Mouse (Mus musculus) right cerebral cortex, adult 2 months (tissue): Measurements from ENCODE around the gene Rbpms2.
"Not testable (repeated sequence)": the region's sequence is repeated elsewhere in the genome, so short reads cannot be mapped to it uniquely, and the experiment has no call there.

ENCODE experiments used
- DNase-seq, 2 experiments: peaks; one replicate each; pipeline ENCODE4 v3.0.0; 2021 to 2022; ENCODE audit warnings: low spot score in 2 of 2

Rbpms2 gene

GRCm38 (mm10) chr9:65619311-65619710, 10.1 kb upstream of the Rbpms2 start:
- no peak for DNase-seq

DNA sequence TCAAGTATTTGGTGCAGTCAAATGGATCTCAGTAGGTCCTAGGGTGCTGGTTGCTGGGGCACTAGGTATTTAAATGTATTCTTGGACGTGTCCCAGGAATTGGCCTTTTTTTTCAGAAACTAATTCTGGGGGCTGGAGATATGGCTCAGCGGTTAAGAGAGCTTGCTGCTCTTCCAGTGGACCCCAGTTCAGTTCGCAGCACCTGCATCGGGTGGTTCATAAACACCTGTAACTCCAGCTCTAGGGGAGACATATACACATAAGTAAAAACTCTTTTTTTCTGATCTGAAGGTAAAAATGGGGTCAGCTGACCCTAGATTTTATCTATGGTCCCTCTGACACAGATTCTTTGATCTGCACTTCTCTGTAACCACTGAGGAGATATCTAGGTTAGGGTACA, 8.3 kb upstream of the Rbpms2 start:
- no peak for DNase-seq

- no peak for DNase-seq
These were observed 7.8 kb upstream of the Rbpms2 start for GRCm38 (mm10) chr9:65621666-65622065.

DNA sequence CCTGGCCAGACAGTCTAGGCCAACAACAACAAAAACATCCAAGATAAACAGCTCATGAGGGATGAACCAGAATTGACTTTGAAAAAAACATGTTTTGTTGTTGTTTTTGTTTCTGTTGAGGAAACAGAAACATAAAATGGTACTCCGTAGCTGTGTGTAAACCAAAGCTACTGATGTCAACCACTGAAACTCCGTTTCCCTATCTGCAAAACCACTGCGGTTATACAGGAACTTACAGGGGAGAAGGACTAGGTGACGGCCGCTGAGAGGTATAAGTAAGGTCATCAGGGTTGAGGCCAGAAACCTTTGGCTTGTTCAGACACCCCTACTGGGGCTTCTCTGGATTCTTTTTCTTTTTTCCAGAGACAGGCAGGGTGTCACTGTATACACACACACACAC, 6.6 kb upstream of the Rbpms2 start:
- no peak for DNase-seq

GRCm38 (mm10) chr9:65624266-65624665, 5.2 kb upstream of the Rbpms2 start:
- no peak for DNase-seq

DNA sequence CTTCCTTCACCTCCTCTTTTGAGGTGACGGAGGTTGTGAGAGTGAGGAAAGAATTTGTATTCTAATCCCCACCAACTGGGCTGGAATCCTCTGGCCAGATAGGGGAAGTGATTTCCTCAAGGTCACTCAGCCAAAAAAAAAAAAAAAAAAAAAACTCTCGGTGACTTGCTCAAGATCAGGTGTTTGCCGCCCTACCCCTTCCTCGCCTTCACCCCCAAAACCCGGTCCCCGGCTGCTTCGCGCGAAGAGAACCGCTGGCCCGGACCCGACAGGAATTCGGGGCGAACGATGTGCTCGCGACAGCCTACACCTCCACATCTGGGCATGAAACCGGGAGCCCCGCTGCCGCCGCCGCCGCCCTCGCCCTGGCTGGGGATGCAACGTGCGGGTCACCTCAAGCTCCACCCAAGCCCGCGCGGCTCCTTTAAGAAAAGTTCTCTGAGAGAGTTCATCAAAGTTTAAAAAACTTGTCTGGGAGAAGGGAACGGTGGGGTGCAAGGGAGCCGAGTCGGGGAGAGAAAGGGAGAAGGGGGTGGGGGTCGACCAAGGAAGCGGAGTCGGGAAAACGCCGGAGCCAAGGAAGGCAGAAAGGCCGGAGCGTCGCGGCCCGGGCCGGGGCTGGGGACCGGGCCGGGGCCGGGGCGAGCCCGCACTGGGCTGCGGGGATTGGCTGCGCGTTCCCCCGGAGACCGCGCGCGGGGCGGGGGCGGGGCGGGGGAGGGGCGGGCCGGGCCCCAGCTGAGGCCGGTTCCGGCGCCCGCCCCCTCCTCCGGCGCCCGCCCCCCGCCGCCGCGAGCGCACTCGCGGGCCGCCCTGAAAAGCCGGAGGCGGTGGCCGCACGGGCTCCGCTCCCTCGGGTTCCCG, 551 bp downstream of the Rbpms2 start:
- DNase-seq, result peak in 1 of 2 experiments; percentile 2

DNA sequence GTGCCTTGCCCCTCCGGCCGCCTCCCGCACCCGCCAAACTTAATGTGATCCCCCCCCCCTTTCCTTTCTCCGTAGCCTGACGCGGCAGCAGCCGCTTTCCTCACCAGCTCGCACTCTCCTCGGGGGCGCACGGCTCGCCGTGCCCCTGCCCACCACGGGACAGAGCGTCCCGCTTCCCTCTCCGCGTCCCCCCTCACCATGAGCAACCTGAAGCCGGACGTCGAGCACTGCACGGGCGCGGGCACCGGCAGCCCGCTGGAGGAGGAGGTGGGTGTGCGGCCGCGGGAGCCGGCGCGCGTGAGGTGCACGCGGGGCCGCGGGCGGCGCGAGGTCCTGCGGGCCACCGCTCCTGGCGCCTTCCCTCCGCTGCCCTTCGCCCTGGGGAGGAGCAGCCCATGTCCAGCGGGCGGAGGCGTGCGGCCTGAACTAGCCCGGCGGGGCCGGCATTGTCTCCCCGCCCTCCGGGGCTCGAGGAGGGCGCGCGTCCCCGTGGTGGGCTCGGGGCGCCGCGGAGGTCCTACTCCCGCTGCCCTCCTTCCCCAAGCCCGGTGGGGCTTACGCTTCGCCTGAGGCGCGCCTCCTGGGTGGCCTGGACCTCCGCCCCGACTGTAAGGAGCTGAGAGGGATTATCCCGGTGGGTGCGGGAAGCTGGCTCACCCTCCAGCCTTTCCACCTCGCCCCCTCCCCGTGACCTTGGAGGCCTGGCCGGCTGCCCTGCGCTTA, 1.3 kb downstream of the Rbpms2 start:
- peak in 1 of 2 experiments; percentile 10 for DNase-seq

GRCm38 (mm10) chr9:65631354-65632021, 2.0 kb downstream of the Rbpms2 start:
- DNase-seq, result no peak

GRCm38 (mm10) chr9:65635766-65636165, 6.3 kb downstream of the Rbpms2 start:
- DNase-seq, result no peak

- DNase-seq, result no peak
These were observed 7.5 kb downstream of the Rbpms2 start for GRCm38 (mm10) chr9:65636926-65637325.

DNA sequence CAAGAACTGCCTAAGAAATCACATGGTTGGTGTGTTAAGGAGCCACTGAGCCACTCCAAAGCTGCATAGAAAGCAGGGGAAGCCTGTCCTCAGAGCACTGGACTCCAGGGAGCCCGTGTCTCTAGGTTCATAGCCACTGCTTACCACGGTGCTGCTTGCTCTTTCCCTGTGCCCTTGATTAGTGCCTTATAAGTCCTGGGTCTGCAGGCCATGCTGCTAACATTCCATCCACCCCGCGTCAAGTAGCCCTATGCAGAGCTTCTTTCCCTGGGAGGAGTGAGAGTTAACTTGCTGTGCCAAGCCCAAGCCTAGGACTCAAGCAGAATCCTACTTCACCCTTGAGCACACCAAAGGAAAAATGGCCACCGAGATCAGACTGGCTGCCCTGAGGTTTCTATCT, 9.6 kb downstream of the Rbpms2 start:
- no peak for DNase-seq

- DNase-seq, result no peak
These were observed 11.5 kb downstream of the Rbpms2 start for GRCm38 (mm10) chr9:65640838-65641410.

DNA sequence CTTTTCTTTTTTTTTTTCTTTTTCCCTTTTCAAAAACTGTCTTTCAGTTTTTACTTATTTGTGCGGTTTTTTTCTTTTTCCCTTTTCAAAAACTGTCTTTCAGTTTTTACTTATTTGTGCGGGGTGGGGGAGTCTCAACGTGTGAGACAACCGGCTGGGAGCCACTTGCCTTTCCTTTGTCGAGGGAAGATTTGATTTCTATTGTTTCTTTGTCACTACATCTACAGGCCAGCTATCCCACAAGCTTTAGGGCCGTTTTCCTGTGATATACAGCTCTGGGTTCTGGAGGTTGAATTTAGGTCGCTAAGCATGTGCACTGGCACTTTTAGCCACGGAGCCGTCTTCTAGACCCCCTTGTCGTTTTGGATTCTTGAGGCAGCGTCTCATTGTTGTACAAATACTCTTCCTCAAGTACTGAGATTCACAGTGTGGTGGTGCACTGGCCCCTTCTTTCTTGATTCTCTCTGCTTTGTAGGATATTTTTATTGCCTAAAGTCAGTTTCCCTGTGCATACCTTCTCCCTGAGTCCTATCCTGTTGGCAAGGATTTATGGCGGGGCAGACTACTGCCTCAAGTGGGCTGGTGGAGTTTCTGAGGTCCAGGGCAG, 12.1 kb downstream of the Rbpms2 start:
- DNase-seq, result no peak

GRCm38 (mm10) chr9:65642546-65642945, 13.1 kb downstream of the Rbpms2 start:
- DNase-seq, result no peak

- DNase-seq, result no peak
These were observed 15.5 kb downstream of the Rbpms2 start for GRCm38 (mm10) chr9:65644960-65645359.

DNA sequence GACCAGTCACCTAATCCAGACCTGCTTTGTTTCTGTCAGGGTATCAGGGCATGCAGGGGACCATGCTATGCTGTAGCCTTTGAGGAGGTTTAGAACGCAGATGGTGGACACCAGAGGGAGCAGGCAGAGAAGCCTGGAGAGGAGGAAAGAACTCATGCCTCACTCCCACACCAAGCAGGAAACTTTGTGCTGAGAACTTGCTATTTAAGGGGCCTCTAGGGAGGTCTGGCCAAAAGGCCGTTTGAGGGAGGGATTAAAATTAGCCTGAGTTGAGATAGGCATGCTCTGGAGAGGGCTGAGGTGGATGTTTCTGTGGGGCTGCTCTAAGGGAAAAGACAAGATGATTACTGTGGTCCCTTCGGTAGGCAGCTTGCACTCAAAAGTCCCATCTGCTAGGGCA, 16.5 kb downstream of the Rbpms2 start:
- DNase-seq, result no peak

- no peak for DNase-seq
These were observed 17.3 kb downstream of the Rbpms2 start for GRCm38 (mm10) chr9:65646782-65647181.

DNA sequence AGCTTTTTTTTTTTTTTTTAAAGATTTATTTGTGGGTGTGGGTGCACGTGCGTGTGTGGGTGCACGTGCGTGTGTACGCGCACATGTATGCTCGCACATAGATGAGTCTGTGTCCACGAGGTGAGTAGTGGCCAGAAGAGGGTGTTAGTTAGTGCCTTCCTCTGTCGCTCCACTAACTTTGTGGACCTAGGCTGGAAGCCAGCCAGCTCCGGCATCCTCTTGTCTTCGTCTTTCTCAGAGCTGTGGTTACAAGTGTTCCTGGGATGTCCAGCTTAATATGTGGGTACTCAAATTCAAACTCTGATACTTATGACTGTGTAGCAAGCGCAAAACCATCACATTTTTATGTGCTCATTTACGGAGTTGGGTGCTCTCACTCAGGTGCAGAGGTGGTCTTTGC, 19.3 kb downstream of the Rbpms2 start:
- no peak for DNase-seq

DNA sequence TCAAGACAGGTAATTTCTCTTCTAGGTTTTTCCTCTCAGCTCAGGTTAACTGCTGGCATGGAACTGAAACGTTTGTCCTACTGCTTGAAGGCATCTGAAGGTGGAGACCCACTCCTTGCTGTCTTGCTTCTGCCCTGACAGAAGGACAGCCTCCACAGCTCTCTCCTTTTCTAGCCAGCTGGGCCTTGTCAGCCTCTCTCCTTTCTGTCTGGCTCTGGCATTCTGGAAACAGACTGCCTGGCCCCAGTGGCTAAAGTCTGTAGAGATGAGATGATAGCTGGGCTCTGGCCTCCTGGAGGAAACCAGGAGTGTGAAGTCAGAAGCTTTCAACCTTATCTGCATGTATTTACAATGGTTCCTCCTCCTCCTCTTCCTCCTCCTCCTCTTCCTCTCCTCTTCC, 20.5 kb downstream of the Rbpms2 start:
- no peak for DNase-seq

GRCm38 (mm10) chr9:65651957-65652356, 22.5 kb downstream of the Rbpms2 start:
- not testable (repeated sequence) for DNase-seq

DNA sequence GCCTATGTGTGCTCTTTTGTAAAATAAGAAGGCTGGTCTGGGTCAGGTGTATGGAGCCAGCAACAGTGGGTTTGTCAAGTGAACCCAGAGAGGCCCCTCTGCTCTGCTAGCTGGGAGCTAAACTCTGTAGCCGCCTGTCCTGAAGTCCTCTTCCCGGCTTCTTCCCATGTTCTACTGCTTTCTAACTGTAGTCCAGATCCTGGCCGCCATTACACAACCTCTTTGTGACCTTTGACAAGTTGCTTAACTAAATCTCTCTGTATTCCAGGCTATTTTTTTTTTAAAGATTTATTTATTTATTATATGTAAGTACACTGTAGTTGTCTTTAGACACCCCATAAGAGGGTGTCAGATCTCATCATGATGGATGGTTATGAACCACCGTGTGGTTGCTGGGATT, 24.3 kb downstream of the Rbpms2 start:
- DNase-seq, result no peak
